Mouse (Mus musculus): ENCODE data around the gene Fthl17a. TPM values are rescaled to one million over a fixed set of nuclear protein-coding genes. Genes with fewer than 3 reads are reported as not detected.

The Fthl17a gene
- not detected for total RNA-seq (2021)
- long read RNA-seq, experiment 1 = 0 reads
- long read RNA-seq, experiment 2 = 0 reads

GRCm38 (mm10) chrX:85249379-85249778 is at the start of gene Fthl17a:
Gene Fthl17a, plus strand, starts transcription at chrX:85249679.
- intact Hi-C loops (cut with DNase I) = no loop called here
- H3K27ac ChIP-seq = no peak within 1 kb of the TSS
- H3K4me3 ChIP-seq = no peak within 1 kb of the TSS
- TF ChIP-seq CTCF (IDR thresholded peaks at IDR 0.05) = no peak
- no peak for DNase-seq

- DNase-seq = no peak
Measured at GRCm38 (mm10) chrX:85207001-85207400, 42.5 kb upstream of the Fthl17a start.

GRCm38 (mm10) chrX:85226883-85227282 is 22.6 kb upstream of the Fthl17a start:
- no peak for DNase-seq
- no peak for TF ChIP-seq CTCF (IDR thresholded peaks at IDR 0.05)
- Histone ChIP-seq H3K4me3 (no peak overlapping the region), H3K27ac (no peak overlapping the region)
- intact Hi-C loops (cut with DNase I) = loop anchor here (1.0 kb wide), 1 partner anchor 10 kb away; no protein-coding TSS in a partner anchor

More at GRCm38 (mm10) chrX:85207001-85207400, 42.5 kb upstream of the Fthl17a start:
- intact Hi-C loops (cut with DNase I) = no loop called here
- H3K27ac ChIP-seq = no peak overlapping the region
- no peak overlapping the region for H3K4me3 ChIP-seq
- TF ChIP-seq CTCF (IDR thresholded peaks at IDR 0.05) = no peak

GRCm38 (mm10) chrX:85271821-85272220 is 22.3 kb downstream of the Fthl17a start:
- no peak for TF ChIP-seq CTCF (IDR thresholded peaks at IDR 0.05)
- no peak for DNase-seq
- intact Hi-C loops (cut with DNase I) = no loop called here
- no peak overlapping the region for H3K27ac ChIP-seq
- no peak overlapping the region for H3K4me3 ChIP-seq

- TF ChIP-seq CTCF (IDR thresholded peaks at IDR 0.05) = no peak
- Histone ChIP-seq H3K4me3 (no peak overlapping the region), H3K27ac (no peak overlapping the region)
- DNase-seq = no peak
- intact Hi-C loops (cut with DNase I) = no loop called here
Measured at GRCm38 (mm10) chrX:85272296-85272695, 22.8 kb downstream of the Fthl17a start.

GRCm38 (mm10) chrX:85289846-85290245 is 40.4 kb downstream of the Fthl17a start:
- Histone ChIP-seq H3K27ac (no peak overlapping the region), H3K4me3 (no peak overlapping the region)
- TF ChIP-seq CTCF (IDR thresholded peaks at IDR 0.05) = no peak
- intact Hi-C loops (cut with DNase I) = no loop called here
- DNase-seq = no peak

GRCm38 (mm10) chrX:85292781-85293180 is 43.3 kb downstream of the Fthl17a start:
- H3K4me3 ChIP-seq = no peak overlapping the region
- no peak overlapping the region for H3K27ac ChIP-seq
- TF ChIP-seq CTCF (IDR thresholded peaks at IDR 0.05) = no peak
- intact Hi-C loops (cut with DNase I) = no loop called here
- no peak for DNase-seq

GRCm38 (mm10) chrX:85294001-85294400 is 44.5 kb downstream of the Fthl17a start:
- TF ChIP-seq CTCF (IDR thresholded peaks at IDR 0.05) = no peak
- intact Hi-C loops (cut with DNase I) = no loop called here
- no peak for DNase-seq
- Histone ChIP-seq H3K4me3 (no peak overlapping the region), H3K27ac (no peak overlapping the region)

GRCm38 (mm10) chrX:85304674-85305073 is 55.2 kb downstream of the Fthl17a start:
- TF ChIP-seq CTCF (IDR thresholded peaks at IDR 0.05) = no peak
- no peak for DNase-seq
- intact Hi-C loops (cut with DNase I) = no loop called here
- Histone ChIP-seq H3K4me3 (no peak overlapping the region), H3K27ac (no peak overlapping the region)

GRCm38 (mm10) chrX:85318576-85318975 is 69.1 kb downstream of the Fthl17a start:
- H3K27ac ChIP-seq = no peak overlapping the region
- DNase-seq = no peak
- intact Hi-C loops (cut with DNase I) = no loop called here
- TF ChIP-seq CTCF (IDR thresholded peaks at IDR 0.05) = no peak
- H3K4me3 ChIP-seq = no peak overlapping the region

GRCm38 (mm10) chrX:85319193-85319592 is 69.7 kb downstream of the Fthl17a start:
- no peak for DNase-seq
- intact Hi-C loops (cut with DNase I) = no loop called here
- peak; percentile 62 for TF ChIP-seq CTCF (IDR thresholded peaks at IDR 0.05)

More at GRCm38 (mm10) chrX:85319193-85319592, 69.7 kb downstream of the Fthl17a start:
- Histone ChIP-seq H3K27ac (no peak overlapping the region), H3K4me3 (no peak overlapping the region)

All from gastrocnemius, adult 2 months (tissue).